Mouse (Mus musculus) spleen, adult 2 months (tissue): ENCODE data around the gene Tmc7.

ENCODE experiments used
- CTCF ChIP-seq: fragments of 200-500 bp; IDR thresholded peaks from 2 replicates; pipeline ENCODE4 v1.5.1; 2011; ENCODE audit warnings: mild to moderate bottlenecking, inconsistent platforms; ENCODE audit not compliant: insufficient read depth, insufficient read length, insufficient replicate concordance; ENCODE audit errors: extremely low read depth
- POLR2A ChIP-seq: fragments of 200-500 bp; IDR thresholded peaks from 2 replicates; pipeline ENCODE4 v1.6.1; 2011; ENCODE audit warnings: low read depth, low read length, inconsistent platforms

DNA sequence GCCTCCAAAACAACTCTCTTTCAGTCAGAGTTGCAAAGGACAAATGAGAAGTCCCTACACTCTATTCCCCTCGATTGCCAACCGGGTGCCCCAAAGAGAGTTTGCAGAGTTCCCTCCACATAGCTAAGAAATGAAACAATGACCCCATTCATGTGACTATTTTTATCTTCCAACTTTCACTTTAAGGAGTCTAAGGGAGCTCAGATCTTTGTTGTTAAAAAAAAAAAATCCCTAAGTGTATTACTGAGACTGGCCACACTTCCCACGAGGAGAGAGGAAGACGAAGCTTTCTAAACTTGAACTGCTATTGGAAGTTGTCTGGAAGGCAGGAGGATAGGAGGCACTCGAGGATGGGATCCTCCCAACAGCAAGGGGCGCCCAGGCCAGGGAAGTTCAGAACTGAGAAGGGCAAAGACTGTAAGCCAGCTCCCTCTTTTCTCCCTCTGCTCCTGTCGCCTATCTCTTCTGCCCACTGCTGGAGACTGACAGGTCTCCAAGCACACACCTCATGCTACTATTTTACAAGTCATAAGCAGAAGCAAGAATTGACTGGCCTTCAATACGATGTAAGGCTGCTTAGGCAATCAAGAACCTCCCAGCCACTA, 96.4 kb downstream of the Tmc7 start:
- TF ChIP-seq CTCF (no peak), POLR2A (no peak)
